8 mouse cellular contexts compared by ENCODE assay signal in genomic region chr3:31094531-31095178, GRCm38 (mm10). TPM values are rescaled to one million over a fixed set of nuclear protein-coding genes. Genes with fewer than 3 reads are reported as not detected.
DNase-seq lines count a peak whose midpoint lies in the region; ATAC-seq and TF ChIP-seq lines count a peak whose summit lies in the region.

Gene Skil (plus strand): TSS chr3:31095058.

- H3K4me1 ChIP-seq in hindbrain, postnatal 0 days (ENCODE audit: insufficient read depth, low read length) = peaks cover 23% of the 10 kb centered on the region
- H3K4me1 ChIP-seq in megakaryocyte, embryonic 14.5 days = peaks cover 55% of the 10 kb centered on the region

- H3K9ac ChIP-seq in hindbrain, postnatal 0 days (replicated peaks; ENCODE audit: low read length) = peak within 1 kb of the TSS; percentile 96

- DNase-seq in WW6 (ENCODE audit: low read depth, low spot score) = peak; percentile 77
- DNase-seq in cerebellum, postnatal 4 days (ENCODE audit: low spot score in 2 of 2) = peak; percentile 86 to 95
- DNase-seq in gastrocnemius, adult 2 months = peak; percentile 98
- peak; percentile 98 for DNase-seq in hindbrain, postnatal 0 days (ENCODE audit: low spot score)
- peak; percentile 77 to 92 for DNase-seq in left cerebral cortex, adult 8-10 months (ENCODE audit: low spot score in 2 of 2)
- DNase-seq in right cerebral cortex, postnatal 10 days (ENCODE audit: low spot score in 2 of 2) = peak; percentile 96 to 97
- peak; percentile 87 for DNase-seq in urinary bladder, postnatal 25 days (ENCODE audit: low spot score)

- peak; percentile 95 for ATAC-seq in hindbrain, postnatal 0 days

- no peaks in the 10 kb centered on the region for H3K27me3 ChIP-seq in hindbrain, postnatal 0 days (ENCODE audit: insufficient read depth, low read length)
- H3K27me3 ChIP-seq in megakaryocyte, embryonic 14.5 days (replicated peaks) = no peaks in the 10 kb centered on the region

- no peaks in the 10 kb centered on the region for H3K9me3 ChIP-seq in hindbrain, postnatal 0 days (ENCODE audit: low read length)
- H3K9me3 ChIP-seq in megakaryocyte, embryonic 14.5 days = no peaks in the 10 kb centered on the region

- peak within 1 kb of the TSS; percentile 92 for H3K4me2 ChIP-seq in hindbrain, postnatal 0 days (ENCODE audit: low read depth, low read length)

- peaks cover 4% of the 10 kb centered on the region; the same call in 1 of the 2 replicates for H3K36me3 ChIP-seq in hindbrain, postnatal 0 days (ENCODE audit: insufficient read depth, low read length)
- H3K36me3 ChIP-seq in megakaryocyte, embryonic 14.5 days (replicated peaks; ENCODE audit: low read length) = peaks cover 20% of the 10 kb centered on the region

- intact Hi-C loops in gastrocnemius, adult 2 months (cut with DNase I) = loop anchor here (1.0 to 5.0 kb wide), 3 partner anchors 37 to 492 kb away; partner anchors contain the start of gene Mynn

- no peak for TF ChIP-seq CTCF in gastrocnemius, adult 2 months (IDR thresholded peaks at IDR 0.05)
- TF ChIP-seq CTCF in hindbrain, postnatal 0 days (IDR thresholded peaks at IDR 0.05; ENCODE audit: low read depth) = no peak

- peak within 1 kb of the TSS; percentile 90 for H3K4me3 ChIP-seq in gastrocnemius, adult 2 months
- peak within 1 kb of the TSS; percentile 92 for H3K4me3 ChIP-seq in hindbrain, postnatal 0 days (ENCODE audit: low read length)
- peak within 1 kb of the TSS; percentile 93 for H3K4me3 ChIP-seq in megakaryocyte, embryonic 14.5 days (replicated peaks)

- H3K27ac ChIP-seq in gastrocnemius, adult 2 months = peak within 1 kb of the TSS; percentile 98
- peak within 1 kb of the TSS; percentile 99 for H3K27ac ChIP-seq in hindbrain, postnatal 0 days

- under 1% methylated on average over 64 of the region's 109 CpGs for WGBS in hindbrain, postnatal 0 days

RNA-seq across cellular contexts. Expression of gene Skil, which starts in this region (rescaled TPM):
- 10 to 100 TPM in 1 of 2 experiments, 1 to 10 TPM in 1; 8.3 to 19.8 TPM for total RNA-seq in gastrocnemius, adult 2 months (2021)
- 36.4 and 38.9 TPM in 2 replicates for total RNA-seq in hindbrain, postnatal 0 days (2014; rRNA removed)
- 23.9 and 25.1 TPM in 2 replicates for polyA plus RNA-seq in hindbrain, postnatal 0 days (2015; fragmentation: Nextera tagmentation; extraction: Ambion mirVana)
- 10 to 100 TPM; 60.9 to 68.8 (median 63.9) TPM for total RNA-seq in left cerebral cortex, adult 8-10 months (2022)
- 1.2 TPM in 1 of 2 replicates, not detected in the other for polyA plus RNA-seq in megakaryocyte, embryonic 14.5 days (2012; ENCODE audit: insufficient read depth, low replicate concordance)

Comparison
In these comparisons a context has a peak if more than half of its experiments do, and no peak if none do; other contexts are left out.
1. Peak in every context shown above with its lines: DNase-seq, ATAC-seq, H3K4me3 ChIP-seq and H3K27ac ChIP-seq.
2. RNA of gene Skil (polyA plus RNA-seq): 23.9 to 25.1 TPM in hindbrain, postnatal 0 days; 1.2 TPM in megakaryocyte, embryonic 14.5 days; every median in the first group is over 10 times any median in the second.